Mouse (Mus musculus) layer of hippocampus, adult 8-10 months (tissue): Measurements from ENCODE around the gene Gnpnat1. TPM values are rescaled to one million over a fixed set of nuclear protein-coding genes. Genes with fewer than 3 reads are reported as not detected.
A peak's percentile ranks its signal among the peaks of the same experiment; 100 is the strongest.
"Not testable (repeated sequence)": the region's sequence is repeated elsewhere in the genome, so short reads cannot be mapped to it uniquely, and the experiment has no call there.

Experiments
- DNase-seq, 2 experiments: peaks; one replicate each; pipeline ENCODE4 v3.0.0; 2022; ENCODE audit warnings: low spot score in 2 of 2
- total RNA-seq, 4 experiments: library from RNA; stranded (reverse); gene quantifications; 2 replicates each; pipeline ENCODE4 v1.2.4; 2022

The Gnpnat1 gene
- total RNA-seq: 10 to 100 TPM; 13.3 to 21.1 (median 17.1) TPM

DNA sequence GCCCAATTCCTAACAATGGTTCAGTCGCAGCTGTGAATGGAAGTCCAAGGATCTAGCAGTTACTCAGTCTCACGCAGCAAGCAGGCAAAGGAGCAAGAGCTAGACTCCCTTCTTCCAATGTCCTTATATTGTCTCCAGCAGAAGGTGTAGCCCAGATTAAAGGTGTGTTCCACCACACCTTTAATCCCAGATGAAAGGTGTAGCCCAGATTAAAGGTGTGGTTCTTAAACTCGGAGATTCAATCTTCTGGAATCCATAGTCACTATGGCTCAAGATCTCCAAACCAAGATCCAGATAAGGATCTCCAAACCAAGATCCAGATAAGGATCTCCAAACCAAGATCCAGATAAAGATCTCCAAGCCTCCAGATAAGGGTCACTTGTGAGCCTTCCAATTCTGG is at the start of gene Gnpnat1:
Gnpnat1 (minus strand) TSS at position 101 of the 400 bp plus-strand sequence.
- not testable (repeated sequence) for DNase-seq

- no peak for DNase-seq
These were observed 49.0 kb upstream of the Gnpnat1 start for GRCm38 (mm10) chr14:45453538-45454233.

- DNase-seq: no peak
These were observed 48.3 kb upstream of the Gnpnat1 start for GRCm38 (mm10) chr14:45452861-45453512.

DNA sequence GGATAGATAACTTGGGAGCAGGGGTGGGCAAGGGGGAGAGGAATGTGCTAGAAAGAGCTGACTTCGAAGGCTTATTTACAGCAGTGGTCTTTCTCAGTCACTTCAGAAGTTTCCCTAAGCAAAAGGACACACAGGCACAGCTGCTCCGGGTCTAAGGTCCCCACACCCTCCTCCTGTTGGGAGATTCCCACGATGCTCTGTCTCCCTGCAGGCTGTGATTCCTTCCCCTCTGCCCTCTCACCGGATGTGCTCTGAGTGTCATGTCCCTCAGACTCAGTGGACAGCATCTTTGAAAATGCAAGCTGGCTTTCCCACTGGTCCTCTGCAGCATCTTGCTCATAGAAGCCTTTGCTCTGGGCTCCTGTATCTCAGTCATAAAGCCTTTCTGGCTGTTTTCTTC is 47.4 kb upstream of the Gnpnat1 start:
- DNase-seq: no peak

- DNase-seq: no peak
These were observed 46.4 kb upstream of the Gnpnat1 start for GRCm38 (mm10) chr14:45451090-45451489.

GRCm38 (mm10) chr14:45446777-45447176 is 42.1 kb upstream of the Gnpnat1 start:
- DNase-seq: no peak

- no peak for DNase-seq
These were observed 40.7 kb upstream of the Gnpnat1 start for GRCm38 (mm10) chr14:45445445-45445844.

DNA sequence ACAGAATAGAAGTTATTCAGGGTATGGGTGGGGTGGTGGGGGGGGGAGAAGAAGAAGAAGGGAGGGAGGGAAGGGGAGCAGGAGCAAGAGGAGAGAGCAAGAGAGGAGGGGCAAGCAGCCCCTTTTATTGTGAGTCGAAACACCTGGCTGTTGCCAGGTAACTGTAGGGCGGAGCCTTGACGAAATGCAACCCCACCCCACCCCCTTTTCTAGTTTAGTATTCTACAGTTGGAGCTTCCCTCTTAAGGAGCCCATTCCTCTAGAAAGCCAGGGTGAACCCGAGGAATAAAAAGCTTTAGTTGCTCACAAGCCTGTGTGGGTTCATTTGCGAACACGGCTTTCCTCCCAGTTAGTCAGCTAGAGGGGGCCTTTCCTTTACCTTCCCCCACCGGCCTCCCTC is 40.2 kb upstream of the Gnpnat1 start:
- DNase-seq: no peak

GRCm38 (mm10) chr14:45442781-45443560 is 38.3 kb upstream of the Gnpnat1 start:
- DNase-seq: no peak

GRCm38 (mm10) chr14:45441291-45441690 is 36.6 kb upstream of the Gnpnat1 start:
- DNase-seq: no peak

- no peak for DNase-seq
These were observed 34.7 kb upstream of the Gnpnat1 start for GRCm38 (mm10) chr14:45439387-45439786.

DNA sequence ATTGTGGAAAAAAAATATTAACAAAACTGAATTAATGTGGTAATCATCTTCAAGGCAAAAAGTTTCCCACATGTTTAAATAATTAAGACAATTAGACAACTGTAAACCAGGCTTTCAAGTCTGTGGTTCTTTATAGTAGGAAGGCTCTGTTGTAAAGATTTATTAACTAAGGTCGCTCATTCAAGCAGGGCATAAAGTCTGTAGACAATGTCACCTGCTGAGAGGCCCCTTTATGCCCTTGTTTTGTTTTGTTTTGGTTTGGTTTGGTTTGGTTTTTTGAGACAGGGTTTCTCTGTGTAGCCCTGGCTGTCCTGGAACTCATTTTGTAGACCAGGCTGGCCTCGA is 34.2 kb upstream of the Gnpnat1 start:
- no peak for DNase-seq

- DNase-seq: no peak
These were observed 33.7 kb upstream of the Gnpnat1 start for GRCm38 (mm10) chr14:45438250-45438930.

DNA sequence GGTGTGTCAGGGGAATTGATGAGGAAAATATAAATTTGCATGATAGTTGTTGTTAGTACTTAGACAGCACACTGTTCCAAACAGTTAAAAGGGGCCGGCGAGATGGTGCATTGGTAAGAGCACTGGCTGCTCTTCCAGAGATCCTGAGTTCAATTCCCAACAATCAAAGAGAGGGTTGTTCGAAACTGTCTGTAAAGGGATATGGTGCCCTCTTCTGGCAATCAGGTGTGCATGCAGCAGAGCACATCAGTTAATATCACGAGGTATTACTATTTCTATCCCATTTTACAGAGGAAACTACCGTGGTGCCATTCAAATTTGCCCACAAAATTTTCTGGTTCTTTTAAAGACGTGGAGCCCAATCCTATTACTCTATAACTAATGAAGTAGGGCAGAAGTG is 29.5 kb upstream of the Gnpnat1 start:
- no peak for DNase-seq

DNA sequence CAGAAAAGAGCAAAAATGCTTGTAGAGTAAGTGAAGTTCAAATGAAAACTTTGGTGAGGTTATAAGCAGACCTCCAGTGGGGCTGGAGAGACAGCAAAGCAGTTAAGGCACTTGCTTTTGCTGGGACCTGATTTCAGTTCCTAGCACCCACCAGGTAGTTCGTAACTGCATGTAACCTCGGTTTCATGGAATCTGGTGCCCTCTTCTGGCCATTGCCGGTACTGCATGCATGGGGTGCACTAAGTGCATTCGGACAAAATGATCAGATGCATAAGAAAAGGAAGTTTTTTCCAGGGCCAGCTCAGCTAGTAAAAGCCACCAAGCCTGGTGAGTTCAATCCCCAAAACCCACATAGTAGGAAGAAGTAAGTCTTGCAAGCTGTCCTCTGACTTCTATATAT is 27.3 kb upstream of the Gnpnat1 start:
- no peak for DNase-seq

- no peak for DNase-seq
These were observed 25.5 kb upstream of the Gnpnat1 start for GRCm38 (mm10) chr14:45430066-45430842.

DNA sequence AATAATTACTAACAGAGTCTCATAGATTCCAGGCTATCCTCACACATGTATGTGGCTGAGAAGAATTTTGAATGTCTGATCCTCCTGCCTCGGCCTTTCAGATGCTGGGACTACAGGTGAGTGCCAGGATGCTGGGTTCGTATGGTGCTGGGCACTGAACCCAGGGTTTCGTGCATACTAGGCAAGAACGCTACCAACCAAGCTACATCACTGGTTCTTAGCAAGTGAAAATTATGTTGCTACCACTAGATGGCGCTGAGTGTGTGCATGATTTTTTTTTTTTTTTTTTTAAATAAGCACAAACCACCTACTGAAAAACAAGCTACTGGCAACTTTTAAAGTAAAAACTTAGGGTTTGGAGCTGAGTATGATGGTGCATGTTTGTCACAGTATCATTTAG is 18.5 kb upstream of the Gnpnat1 start:
- DNase-seq: no peak

- DNase-seq: peak; percentile 64 to 66
These were observed 17.7 kb upstream of the Gnpnat1 start for GRCm38 (mm10) chr14:45422371-45422770.

- no peak for DNase-seq
These were observed 14.6 kb upstream of the Gnpnat1 start for GRCm38 (mm10) chr14:45419323-45419722.

GRCm38 (mm10) chr14:45418553-45418952 is 13.8 kb upstream of the Gnpnat1 start:
- no peak for DNase-seq

GRCm38 (mm10) chr14:45416265-45416664 is 11.6 kb upstream of the Gnpnat1 start:
- DNase-seq: no peak
